Mouse (Mus musculus) heart, postnatal 10 days (tissue): ENCODE measurements around the gene Inava. TPM values are rescaled to one million over a fixed set of nuclear protein-coding genes. Genes with fewer than 3 reads are reported as not detected.

Source experiments
- DNase-seq, 2 experiments: peaks; one replicate each; pipeline ENCODE4 v3.0.0; 2021
- intact Hi-C: fragments of 180-260 bp; cut with DNase I; formaldehyde crosslinking; loops from one replicate; pipeline ENCODE4 v1.15.1; 2025
- total RNA-seq, 2 experiments: library from RNA; stranded (reverse); gene quantifications; 2 replicates each; pipeline ENCODE4 v1.2.3; 2021

Inava gene
- under 1 TPM in 1 of 2 experiments, not detected in 1; 0.14 TPM for total RNA-seq

DNA sequence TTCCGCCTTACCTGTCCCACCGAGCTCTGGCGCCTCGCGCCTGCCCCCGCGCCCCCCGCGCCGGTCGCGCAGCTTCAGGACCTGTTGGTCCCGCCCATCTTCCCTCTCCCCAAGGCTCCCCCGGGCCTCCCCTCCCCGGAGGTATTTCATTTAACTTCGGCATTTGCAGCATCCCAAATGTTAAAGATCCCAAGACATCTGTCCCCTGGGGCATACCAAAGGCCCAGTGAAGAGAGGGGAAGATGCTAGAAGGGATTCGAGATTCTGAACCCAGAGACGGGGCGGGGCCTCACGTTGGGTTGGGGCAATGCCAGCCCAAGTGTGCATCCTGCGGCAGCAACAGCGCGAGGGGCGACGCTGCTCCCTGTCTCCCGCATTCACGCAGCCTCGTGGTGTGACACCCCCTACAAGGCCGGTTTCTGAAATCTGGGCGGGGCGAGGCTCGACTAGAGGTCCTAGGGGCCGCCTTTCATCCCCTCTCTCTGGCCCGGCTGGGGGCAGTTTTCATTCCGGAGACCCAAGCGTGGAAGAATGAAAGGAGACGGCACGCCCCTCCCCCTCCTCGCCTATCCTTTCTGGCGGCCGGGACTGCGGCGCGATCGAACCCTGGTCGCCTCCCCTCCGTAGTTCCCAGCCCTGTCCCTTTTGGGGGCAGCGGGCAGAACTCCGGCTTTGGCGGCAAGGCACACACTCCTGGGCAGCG, at the start of gene Inava:
Gene Inava (minus strand): TSS at position 373 of the 703 bp plus-strand sequence.
- intact Hi-C loops = no loop called here
- DNase-seq = peak; percentile 14 to 27

DNA sequence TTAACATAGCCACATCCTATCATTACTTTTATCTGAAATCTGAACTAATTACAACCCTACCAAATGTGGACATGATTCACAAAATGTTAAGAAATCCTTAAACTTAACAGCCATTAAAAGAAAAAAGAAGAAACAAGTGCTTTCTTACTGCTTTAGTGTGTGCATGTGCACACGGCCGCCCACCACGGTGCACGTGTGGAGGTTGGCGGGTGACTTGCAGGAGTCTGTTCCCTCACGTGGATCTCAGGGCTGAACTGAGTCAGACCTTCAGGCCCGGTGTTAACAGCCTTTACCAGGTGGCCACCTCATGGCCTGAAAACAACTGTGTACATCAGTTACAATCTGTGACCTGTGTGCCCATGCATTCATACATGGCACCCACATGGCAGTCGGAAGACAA, 43.3 kb upstream of the Inava start:
- no peak for DNase-seq
- intact Hi-C loops = no loop called here

DNA sequence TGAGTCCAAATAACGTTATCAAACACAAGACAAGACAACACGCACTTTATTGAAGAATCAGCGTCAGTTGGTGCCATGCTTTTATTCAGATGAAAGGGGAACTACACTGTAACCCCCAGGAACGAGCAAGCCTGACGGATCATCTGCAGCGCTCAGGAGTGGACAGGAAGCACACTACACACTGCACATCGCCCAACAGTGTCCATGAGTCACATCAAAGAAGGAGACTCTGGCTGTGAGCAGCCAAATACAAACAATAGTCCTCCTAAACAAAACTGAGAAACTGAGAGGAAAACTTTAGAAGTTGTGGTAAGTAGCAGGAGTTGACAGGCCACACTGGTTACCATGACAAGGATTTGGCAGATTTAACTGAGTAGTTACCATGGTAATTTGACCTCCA, 34.2 kb upstream of the Inava start:
- intact Hi-C loops = no loop called here
- DNase-seq = no peak

GRCm38 (mm10) chr1:136266127-136266526, 32.1 kb upstream of the Inava start:
- no peak for DNase-seq
- intact Hi-C loops = no loop called here

- intact Hi-C loops = no loop called here
- DNase-seq = no peak
These were observed 29.3 kb upstream of the Inava start for GRCm38 (mm10) chr1:136263355-136263754.

- intact Hi-C loops = no loop called here
- DNase-seq = no peak
These were observed 26.7 kb upstream of the Inava start, which contains the start of gene Gpr25 for GRCm38 (mm10) chr1:136260635-136261238. TSS of gene Gpr25 (minus strand) at chr1:136260873.

DNA sequence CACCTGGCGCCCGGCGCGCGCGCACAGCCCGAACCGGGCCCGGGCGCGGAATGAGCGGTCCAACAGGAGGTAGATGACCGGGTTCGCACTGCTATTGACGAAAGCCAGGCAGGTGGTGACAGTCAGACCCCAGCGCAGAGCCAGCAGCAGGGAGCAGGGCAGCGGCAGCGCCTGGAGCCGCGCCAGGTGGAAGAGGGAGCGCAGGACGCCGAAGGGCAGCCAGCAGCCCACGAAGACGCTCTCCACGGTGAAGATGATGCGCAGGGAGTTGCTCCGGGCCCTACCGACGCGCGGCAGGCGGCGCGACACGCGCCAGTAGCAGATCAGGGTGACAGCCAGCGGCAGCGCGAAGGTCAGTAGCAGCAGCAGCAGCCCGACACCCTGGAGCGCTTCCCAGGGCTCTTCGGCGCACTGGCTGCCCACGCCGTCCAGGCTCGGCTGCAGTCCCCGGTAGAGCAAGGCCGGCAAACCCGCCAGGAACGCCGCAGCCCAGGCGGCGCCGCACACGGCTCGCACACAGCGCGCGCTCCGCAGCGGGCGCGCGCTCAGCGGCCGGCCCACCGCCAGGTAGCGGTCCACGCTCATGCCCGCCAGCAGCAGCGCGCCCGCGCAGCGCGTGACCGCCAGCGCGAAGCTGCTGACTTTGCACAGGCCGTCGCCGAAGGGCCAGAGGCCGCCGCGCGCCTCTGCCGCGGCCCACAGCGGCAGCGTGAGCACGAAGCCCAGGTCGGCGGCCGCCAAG, 26.0 kb upstream of the Inava start:
- intact Hi-C loops = no loop called here
- DNase-seq = peak; percentile 73 to 76

DNA sequence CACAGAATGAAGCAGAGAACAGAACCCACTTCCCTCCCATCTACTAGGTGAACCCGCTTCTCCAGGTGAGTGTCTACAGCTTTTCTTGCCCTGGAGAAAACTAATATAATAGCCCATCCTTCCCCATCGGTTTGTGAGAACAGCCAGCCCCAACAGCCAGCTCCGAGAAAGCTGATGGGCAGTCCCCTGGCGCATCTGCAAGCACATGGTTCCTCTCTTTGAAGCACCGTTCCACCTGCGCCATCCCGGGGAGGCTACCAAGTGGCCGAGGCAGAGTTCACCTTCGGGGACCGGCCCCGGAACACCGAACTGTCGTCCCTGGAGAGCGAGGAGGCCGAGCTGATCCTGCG, 25.5 kb upstream of the Inava start:
- DNase-seq = no peak
- intact Hi-C loops = no loop called here

DNA sequence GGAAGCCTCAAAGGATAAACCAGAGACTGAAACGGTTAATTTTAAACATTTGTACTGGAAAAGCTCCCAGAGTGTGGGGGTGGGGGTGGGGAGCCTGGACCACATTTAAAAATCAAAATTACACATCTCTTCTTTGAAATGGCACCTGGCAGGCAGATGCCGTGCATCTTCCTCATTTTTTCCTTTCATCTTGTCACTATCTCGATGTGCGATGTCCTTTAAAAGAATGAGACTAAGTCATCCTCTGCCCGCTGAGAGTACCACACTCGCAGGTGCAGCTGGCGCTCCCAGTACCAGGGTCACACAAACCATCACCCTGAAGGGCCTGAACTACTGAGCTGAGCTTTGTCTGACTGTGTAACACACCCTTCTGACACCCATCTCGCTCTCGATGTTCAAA, 24.4 kb upstream of the Inava start:
- intact Hi-C loops = no loop called here
- DNase-seq = no peak

- DNase-seq = no peak
- intact Hi-C loops = no loop called here
These were observed 21.6 kb upstream of the Inava start for GRCm38 (mm10) chr1:136255657-136256056.

- intact Hi-C loops = no loop called here
- no peak for DNase-seq
These were observed 21.1 kb upstream of the Inava start for GRCm38 (mm10) chr1:136255174-136255573.

- DNase-seq = no peak
- intact Hi-C loops = no loop called here
These were observed 20.5 kb upstream of the Inava start for GRCm38 (mm10) chr1:136254503-136255065.

- intact Hi-C loops = no loop called here
- no peak for DNase-seq
These were observed 19.4 kb upstream of the Inava start for GRCm38 (mm10) chr1:136253472-136253871.

GRCm38 (mm10) chr1:136249662-136250061, 15.6 kb upstream of the Inava start:
- intact Hi-C loops = no loop called here
- DNase-seq = no peak

DNA sequence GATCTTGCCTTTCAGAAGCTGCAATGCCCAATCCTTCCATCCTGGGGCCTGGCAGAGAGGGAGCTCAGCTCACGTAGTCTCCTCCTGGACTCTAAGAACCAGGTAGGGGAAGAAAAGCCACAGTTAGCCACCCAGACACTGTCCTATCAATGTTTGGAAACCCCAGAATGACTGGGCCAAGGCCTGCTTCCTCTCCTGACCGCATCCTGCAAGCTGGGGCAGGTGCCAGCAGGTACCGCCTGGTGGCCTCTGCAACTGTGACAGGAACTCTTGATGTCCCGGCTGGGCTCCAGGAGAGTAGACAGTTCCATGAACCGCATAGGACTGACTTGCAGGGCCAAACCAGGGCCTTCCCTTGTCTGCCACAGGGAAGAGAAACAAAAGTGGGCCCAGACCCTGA, 13.3 kb upstream of the Inava start:
- intact Hi-C loops = no loop called here
- DNase-seq = no peak

GRCm38 (mm10) chr1:136244469-136244868, 10.4 kb upstream of the Inava start:
- no peak for DNase-seq
- intact Hi-C loops = no loop called here

- intact Hi-C loops = no loop called here
- no peak for DNase-seq
These were observed 7.7 kb upstream of the Inava start for GRCm38 (mm10) chr1:136241801-136242200.

GRCm38 (mm10) chr1:136238495-136238894, 4.4 kb upstream of the Inava start:
- DNase-seq = no peak
- intact Hi-C loops = no loop called here

DNA sequence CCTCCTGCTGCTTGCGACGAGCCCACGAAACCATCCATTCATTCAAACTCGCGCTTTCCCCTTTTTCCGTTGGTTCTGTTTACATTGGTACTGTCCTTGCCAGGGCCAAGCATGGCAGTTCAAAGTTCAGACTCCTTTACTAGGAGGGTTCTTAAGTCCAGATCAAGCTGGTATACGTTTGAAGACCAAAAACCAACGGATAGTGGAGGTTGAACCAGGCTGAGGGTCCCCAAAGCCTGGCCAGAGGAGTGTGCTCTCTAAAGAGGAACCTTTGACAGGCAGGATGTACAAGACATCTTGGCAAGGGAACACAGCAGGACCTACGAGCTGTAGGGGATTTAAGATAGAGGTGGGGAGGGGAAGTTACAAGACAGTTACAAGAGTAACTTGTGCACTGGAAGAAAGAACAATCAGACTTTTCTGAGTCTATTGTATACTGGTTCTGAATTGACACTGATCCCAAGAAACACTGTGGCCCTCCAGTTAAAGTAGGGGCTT, 580 bp upstream of the Inava start:
- DNase-seq = no peak
- intact Hi-C loops = no loop called here

DNA sequence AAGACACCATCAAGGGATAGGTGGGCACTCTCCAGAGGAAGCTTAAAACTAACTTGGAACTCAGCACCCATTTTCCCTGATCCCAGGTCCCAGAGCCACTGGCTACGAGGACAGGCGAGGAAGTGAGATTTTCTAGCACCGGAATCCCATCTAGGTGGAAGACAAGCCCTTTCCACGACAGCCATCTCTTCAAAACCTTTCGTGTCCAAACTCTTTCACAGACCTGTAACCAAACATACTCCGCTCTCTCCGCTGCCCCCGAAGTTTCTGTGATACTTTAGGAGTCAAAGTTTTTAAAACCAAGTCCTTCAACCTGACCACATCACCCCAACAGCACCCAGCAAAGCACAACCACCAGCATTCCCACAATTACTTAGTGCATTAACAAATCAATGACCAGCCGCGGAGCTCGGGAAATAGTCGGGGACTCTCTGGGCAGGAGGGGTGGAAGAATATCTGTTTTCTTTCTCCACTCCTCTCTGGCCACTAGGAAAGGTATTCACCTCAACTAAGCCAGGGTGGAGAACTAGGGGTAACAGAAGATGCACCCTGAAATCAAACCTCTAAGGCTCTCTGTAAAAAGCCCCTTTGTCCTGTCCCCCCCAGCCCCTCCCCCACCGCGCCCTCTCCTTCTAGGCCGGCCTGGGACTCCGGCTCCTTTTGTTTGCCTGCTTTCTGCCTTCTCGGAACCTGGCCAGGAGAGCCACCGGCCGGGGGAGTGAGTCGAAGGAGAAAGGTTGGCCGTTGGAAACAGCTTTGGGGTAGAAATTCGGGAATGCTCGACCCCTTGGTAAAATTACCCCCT, 876 bp downstream of the Inava start:
- no peak for DNase-seq

More for the DNA sequence above, 876 bp downstream of the Inava start:
- intact Hi-C loops = no loop called here
